Mouse (Mus musculus): ENCODE data around the gene Clnk. TPM values are rescaled to one million over a fixed set of nuclear protein-coding genes. Genes with fewer than 3 reads are reported as not detected.

Clnk gene
- polyA plus RNA-seq, 1 experiment from 2014 or later, result 0.13 TPM

GRCm38 (mm10) chr5:38844312-38844711 is 32.3 kb downstream of the Clnk start:
- Histone ChIP-seq H3K4me2 (replicated peaks) (no peak overlapping the region), H3K9me3 (no peaks in the 10 kb centered on the region), H3K9ac (replicated peaks) (no peak overlapping the region), H3K27ac (replicated peaks) (no peak overlapping the region), H3K27me3 (no peaks in the 10 kb centered on the region), H3K4me3 (no peak overlapping the region), H3K36me3 (no peaks in the 10 kb centered on the region), H3K4me1 (no peaks in the 10 kb centered on the region)
- WGBS, result 88% methylated on average over 2 of the region's 2 CpGs
- no peak for ATAC-seq (replicated peaks)

GRCm38 (mm10) chr5:38839981-38840380 is 36.6 kb downstream of the Clnk start:
- H3K27ac ChIP-seq (replicated peaks), result no peak overlapping the region
- no peak overlapping the region for H3K4me3 ChIP-seq
- no peaks in the 10 kb centered on the region for H3K27me3 ChIP-seq
- H3K36me3 ChIP-seq, result no peaks in the 10 kb centered on the region
- H3K9me3 ChIP-seq, result no peaks in the 10 kb centered on the region
- H3K4me2 ChIP-seq (replicated peaks), result no peak overlapping the region
- ATAC-seq (replicated peaks), result no peak
- WGBS, result 98% methylated on average over 1 of the region's 1 CpGs
- no peak overlapping the region for H3K9ac ChIP-seq (replicated peaks)
- no peaks in the 10 kb centered on the region for H3K4me1 ChIP-seq

GRCm38 (mm10) chr5:38827310-38827709 is 49.3 kb downstream of the Clnk start:
- H3K27ac ChIP-seq (replicated peaks), result no peak overlapping the region
- no peak for ATAC-seq (replicated peaks)
- no peak overlapping the region for H3K4me2 ChIP-seq (replicated peaks)
- H3K9ac ChIP-seq (replicated peaks), result no peak overlapping the region
- H3K9me3 ChIP-seq, result no peaks in the 10 kb centered on the region
- no peaks in the 10 kb centered on the region for H3K4me1 ChIP-seq
- no peaks in the 10 kb centered on the region for H3K36me3 ChIP-seq
- H3K27me3 ChIP-seq, result no peaks in the 10 kb centered on the region
- WGBS, result 79% methylated on average over 6 of the region's 6 CpGs
- no peak overlapping the region for H3K4me3 ChIP-seq

- H3K9ac ChIP-seq (replicated peaks), result no peak overlapping the region
- H3K27ac ChIP-seq (replicated peaks), result no peak overlapping the region
- H3K36me3 ChIP-seq, result no peaks in the 10 kb centered on the region
- H3K4me2 ChIP-seq (replicated peaks), result no peak overlapping the region
- no peaks in the 10 kb centered on the region for H3K4me1 ChIP-seq
- H3K27me3 ChIP-seq, result no peaks in the 10 kb centered on the region
- 59% methylated on average over 5 of the region's 5 CpGs for WGBS
- H3K4me3 ChIP-seq, result no peak overlapping the region
- no peak for ATAC-seq (replicated peaks)
- H3K9me3 ChIP-seq, result no peaks in the 10 kb centered on the region
Measured at GRCm38 (mm10) chr5:38826586-38826985, 50.0 kb downstream of the Clnk start.

GRCm38 (mm10) chr5:38824132-38824965 is 52.3 kb downstream of the Clnk start:
- Histone ChIP-seq H3K27ac (replicated peaks) (no peak overlapping the region), H3K4me3 (no peak overlapping the region), H3K4me2 (replicated peaks) (no peak overlapping the region), H3K36me3 (no peaks in the 10 kb centered on the region), H3K9me3 (no peaks in the 10 kb centered on the region), H3K27me3 (no peaks in the 10 kb centered on the region), H3K4me1 (no peaks in the 10 kb centered on the region), H3K9ac (replicated peaks) (no peak overlapping the region)
- 64% methylated on average over 14 of the region's 14 CpGs for WGBS
- no peak for ATAC-seq (replicated peaks)

GRCm38 (mm10) chr5:38813391-38814109 is 63.1 kb downstream of the Clnk start:
- Histone ChIP-seq H3K4me3 (no peak overlapping the region), H3K36me3 (no peaks in the 10 kb centered on the region), H3K9me3 (no peaks in the 10 kb centered on the region), H3K27me3 (no peaks in the 10 kb centered on the region), H3K9ac (replicated peaks) (no peak overlapping the region), H3K4me2 (replicated peaks) (no peak overlapping the region), H3K27ac (replicated peaks) (peak overlapping the region; percentile 75), H3K4me1 (peaks cover 32% of the 10 kb centered on the region)
- ATAC-seq (replicated peaks), result peak; percentile 81
- WGBS, result 17% methylated on average over 9 of the region's 9 CpGs

GRCm38 (mm10) chr5:38812916-38813315 is 63.7 kb downstream of the Clnk start:
- H3K4me1 ChIP-seq, result peaks cover 32% of the 10 kb centered on the region
- H3K4me2 ChIP-seq (replicated peaks), result peak overlapping the region; percentile 10; the same call in 1 of the 2 replicates
- no peak overlapping the region for H3K9ac ChIP-seq (replicated peaks)
- no peaks in the 10 kb centered on the region for H3K9me3 ChIP-seq
- 31% methylated on average over 7 of the region's 7 CpGs for WGBS
- H3K4me3 ChIP-seq, result no peak overlapping the region
- ATAC-seq (replicated peaks), result no peak
- H3K36me3 ChIP-seq, result no peaks in the 10 kb centered on the region
- H3K27me3 ChIP-seq, result no peaks in the 10 kb centered on the region
- H3K27ac ChIP-seq (replicated peaks), result peak overlapping the region; percentile 75

GRCm38 (mm10) chr5:38812386-38812785 is 64.2 kb downstream of the Clnk start:
- no peak for ATAC-seq (replicated peaks)
- Histone ChIP-seq H3K27me3 (no peaks in the 10 kb centered on the region), H3K9ac (replicated peaks) (no peak overlapping the region), H3K4me3 (no peak overlapping the region), H3K36me3 (no peaks in the 10 kb centered on the region), H3K27ac (replicated peaks) (peak overlapping the region; percentile 75), H3K4me2 (replicated peaks) (no peak overlapping the region), H3K9me3 (no peaks in the 10 kb centered on the region), H3K4me1 (peaks cover 32% of the 10 kb centered on the region)
- WGBS, result 17% methylated on average over 7 of the region's 7 CpGs

GRCm38 (mm10) chr5:38798910-38799309 is 77.7 kb downstream of the Clnk start:
- H3K4me3 ChIP-seq, result no peak overlapping the region
- peaks cover 6% of the 10 kb centered on the region for H3K4me1 ChIP-seq
- 88% methylated on average over 7 of the region's 7 CpGs for WGBS
- H3K9ac ChIP-seq (replicated peaks), result no peak overlapping the region
- no peak for ATAC-seq (replicated peaks)
- H3K9me3 ChIP-seq, result no peaks in the 10 kb centered on the region
- no peak overlapping the region for H3K27ac ChIP-seq (replicated peaks)
- no peaks in the 10 kb centered on the region for H3K27me3 ChIP-seq
- H3K4me2 ChIP-seq (replicated peaks), result no peak overlapping the region
- no peaks in the 10 kb centered on the region for H3K36me3 ChIP-seq

- H3K27me3 ChIP-seq, result no peaks in the 10 kb centered on the region
- peaks cover 6% of the 10 kb centered on the region for H3K4me1 ChIP-seq
- H3K27ac ChIP-seq (replicated peaks), result no peak overlapping the region
- H3K4me3 ChIP-seq, result no peak overlapping the region
- H3K9me3 ChIP-seq, result no peaks in the 10 kb centered on the region
- H3K36me3 ChIP-seq, result no peaks in the 10 kb centered on the region
- WGBS, result 44% methylated on average over 11 of the region's 11 CpGs
- no peak overlapping the region for H3K9ac ChIP-seq (replicated peaks)
- no peak overlapping the region for H3K4me2 ChIP-seq (replicated peaks)
- peak; percentile 58; the same call in 1 of the 2 replicates for ATAC-seq (replicated peaks)
Measured at GRCm38 (mm10) chr5:38795139-38795538, 81.5 kb downstream of the Clnk start.

GRCm38 (mm10) chr5:38791116-38791515 is 85.5 kb downstream of the Clnk start:
- Histone ChIP-seq H3K9ac (replicated peaks) (no peak overlapping the region), H3K4me3 (no peak overlapping the region), H3K9me3 (no peaks in the 10 kb centered on the region), H3K36me3 (no peaks in the 10 kb centered on the region), H3K27me3 (no peaks in the 10 kb centered on the region), H3K4me1 (peaks cover 24% of the 10 kb centered on the region), H3K27ac (replicated peaks) (no peak overlapping the region), H3K4me2 (replicated peaks) (no peak overlapping the region)
- no peak for ATAC-seq (replicated peaks)
- WGBS, result 76% methylated on average over 2 of the region's 2 CpGs

GRCm38 (mm10) chr5:38788820-38789219 is 87.8 kb downstream of the Clnk start:
- Histone ChIP-seq H3K27me3 (no peaks in the 10 kb centered on the region), H3K4me1 (peaks cover 18% of the 10 kb centered on the region), H3K27ac (replicated peaks) (no peak overlapping the region), H3K4me3 (no peak overlapping the region), H3K9ac (replicated peaks) (no peak overlapping the region), H3K4me2 (replicated peaks) (no peak overlapping the region), H3K36me3 (no peaks in the 10 kb centered on the region), H3K9me3 (no peaks in the 10 kb centered on the region)
- 90% methylated on average over 5 of the region's 5 CpGs for WGBS
- ATAC-seq (replicated peaks), result no peak
